Mouse (Mus musculus) T-helper 1 cell (primary cell): ENCODE measurements around the gene Gm3468.
"Not testable (repeated sequence)": the region's sequence is repeated elsewhere in the genome, so short reads cannot be mapped to it uniquely, and the experiment has no call there.

Source experiments
- in situ Hi-C: fragments of 300-600 bp; cut with MboI, MseI; formaldehyde crosslinking; loops from one replicate; pipeline ENCODE4 v1.15.1; 2025; ENCODE audit warnings: high pct_unique_total_duplicates

Gm3468 gene

DNA sequence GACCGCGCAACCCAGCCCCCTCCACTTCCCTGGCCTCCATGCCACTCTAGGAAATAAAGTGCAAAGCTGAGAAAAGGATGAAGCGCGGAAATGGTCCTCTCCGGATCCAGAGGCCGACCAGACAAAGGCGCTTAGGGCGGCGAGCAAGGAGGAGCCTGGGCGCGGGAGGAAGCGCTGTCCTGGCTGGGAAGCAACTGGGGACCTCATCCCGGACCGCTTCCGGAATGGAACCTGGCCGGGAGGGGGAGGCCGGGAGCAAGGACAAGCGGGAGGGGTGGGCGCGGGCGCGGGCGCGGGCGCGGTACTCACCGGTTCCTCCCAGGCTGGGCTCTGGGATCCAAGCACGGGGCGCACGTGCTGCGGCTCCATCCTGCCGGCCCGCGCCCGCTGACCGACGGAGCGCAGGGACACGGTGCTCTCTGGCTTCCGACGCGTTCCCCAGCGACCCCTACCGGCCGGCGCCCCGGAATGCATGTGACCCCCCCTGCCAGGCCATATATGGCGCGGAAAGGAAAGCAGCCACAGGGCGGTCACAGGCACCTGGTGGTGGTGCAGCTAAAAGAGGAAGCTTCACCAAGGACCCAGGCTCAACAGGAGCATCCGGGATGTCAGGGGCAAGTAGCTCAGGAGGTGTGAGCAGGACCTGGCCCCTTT, at the start of gene Gm3468:
TSS of gene Gm3468 (minus strand) at position 394 of the 654 bp plus-strand sequence.
- in situ Hi-C loops, result not testable (repeated sequence)

- in situ Hi-C loops, result not testable (repeated sequence)
Measured at GRCm38 (mm10) chr14:6125707-6126106, 17.2 kb upstream of the Gm3468 start, which contains the start of gene Gm3476. Gene Gm3476, minus strand, starts transcription at chr14:6125807.

GRCm38 (mm10) chr14:6107500-6107899, 965 bp downstream of the Gm3468 start:
- in situ Hi-C loops, result not testable (repeated sequence)

- in situ Hi-C loops, result not testable (repeated sequence)
Measured at GRCm38 (mm10) chr14:6093842-6094241, 14.6 kb downstream of the Gm3468 start, which contains the start of gene Gm8206. Gene Gm8206, minus strand, starts transcription at chr14:6093942.

- in situ Hi-C loops, result loop anchor here (10.0 kb wide), 1 partner anchor 1207 kb away; the partner anchor contains the start of gene Gm3727
Measured at GRCm38 (mm10) chr14:6058167-6058566, 50.3 kb downstream of the Gm3468 start, which contains the start of gene Gm6337. Gene Gm6337, minus strand, starts transcription at chr14:6058267.
